Mouse (Mus musculus): Measurements from ENCODE around the gene Cd274. TPM values are rescaled to one million over a fixed set of nuclear protein-coding genes. Genes with fewer than 3 reads are reported as not detected.

Gene Cd274
- 143 to 166 TPM (median 153 TPM) in 4 replicates for total RNA-seq (2023)

GRCm38 (mm10) chr19:29366969-29367622 is at the start of gene Cd274, which contains the start of gene Plgrkt:
Gene Cd274 (plus strand): TSS chr19:29367455.
Gene Plgrkt (minus strand): TSS chr19:29367390.

GRCm38 (mm10) chr19:29325053-29325851 is 42.0 kb upstream of the Cd274 start, which contains the start of gene Insl6:
Gene Insl6 (minus strand): TSS chr19:29325356.

GRCm38 (mm10) chr19:29334068-29334745 is 33.0 kb upstream of the Cd274 start, which contains the start of gene Rln1:
Gene Rln1 (minus strand): TSS chr19:29334670.

GRCm38 (mm10) chr19:29410619-29411018 is 43.4 kb downstream of the Cd274 start, which contains the start of gene Pdcd1lg2:
Gene Pdcd1lg2 (plus strand): TSS chr19:29410919.

Other genes starting within 250 kb of the Cd274 start
- 49.1 to 55.0 TPM (median 53.9 TPM) in 4 replicates for gene Jak2, start 115.6 kb upstream of the Cd274 start, total RNA-seq (2023)
- 4.7 to 7.2 TPM (median 5.4 TPM) in 4 replicates for gene Insl6, start 42.1 kb upstream of the Cd274 start, total RNA-seq (2023)
- gene Rln1, start 32.8 kb upstream of the Cd274 start, total RNA-seq (2023): 0.83 TPM in 1 of 4 replicates, not detected in the others
- 139 to 162 TPM (median 149 TPM) in 4 replicates for gene Plgrkt, start 65 bp upstream of the Cd274 start, total RNA-seq (2023)
- 4.1 to 7.5 TPM (median 5.4 TPM) in 4 replicates for gene Pdcd1lg2, start 43.5 kb downstream of the Cd274 start, total RNA-seq (2023)
- gene Ric1, start 154.8 kb downstream of the Cd274 start, total RNA-seq (2023): 61.6 to 66.6 TPM (median 63.1 TPM) in 4 replicates

All from B cell, adult 62 days (primary cell).